Mouse (Mus musculus): Measurements from ENCODE around the gene Krcc1. TPM values are rescaled to one million over a fixed set of nuclear protein-coding genes. Genes with fewer than 3 reads are reported as not detected.
A peak's percentile ranks its signal among the peaks of the same experiment; 100 is the strongest.

Gene Krcc1
- total and polyA plus RNA-seq, 3 experiments = 25.8 to 31.6 TPM; not detected in 1

- Histone ChIP-seq H3K4me3 (ENCODE audit: control insufficient read depth in 1 of 2, insufficient read depth in 1 of 2, low read depth in 2 of 2, low read length in 2 of 2) (no peak overlapping the region), H3K27ac (ENCODE audit: control insufficient read depth, low read depth, low read length) (no peak overlapping the region), H3K4me1 (ENCODE audit: control insufficient read depth in 1 of 2, insufficient read depth in 2 of 2, low read length in 2 of 2) (no peaks in the 10 kb centered on the region), H3K27me3 (ENCODE audit: control insufficient read depth in 1 of 2, insufficient read depth in 2 of 2, low read length in 2 of 2) (peaks cover 0 to 3% of the 10 kb centered on the region in 2 experiments; a peak in 1 of 4 replicates), H3K36me3 (ENCODE audit: control insufficient read depth in 1 of 2, insufficient read depth in 2 of 2, low read length in 2 of 2) (no peaks in the 10 kb centered on the region), H3K9ac (ENCODE audit: control insufficient read depth, low read depth, low read length, poor library complexity, severe bottlenecking) (no peak overlapping the region), H3K79me2 (ENCODE audit: control insufficient read depth, insufficient read depth, low read length, poor library complexity) (no peaks in the 10 kb centered on the region), H3K9me3 (replicated peaks; ENCODE audit: insufficient read depth, low read length) (no peaks in the 10 kb centered on the region)
- no peak for DNase-seq (ENCODE audit: low read depth, low spot score)
- no peak for TF ChIP-seq JUND (IDR thresholded peaks at IDR 0.05; ENCODE audit: low read depth, low read length)
- TF ChIP-seq MEF2A (IDR thresholded peaks at IDR 0.05; ENCODE audit: extremely low read depth, insufficient replicate concordance, low read depth, low read length, poor library complexity, severe bottlenecking) = no peak
- TF ChIP-seq TCF12 (IDR thresholded peaks at IDR 0.05; ENCODE audit: low read depth, low read length) = no peak
- TF ChIP-seq CHD1 (IDR thresholded peaks at IDR 0.05; ENCODE audit: low read depth, low read length) = no peak
- TF ChIP-seq E2F4 (IDR thresholded peaks at IDR 0.05; ENCODE audit: borderline replicate concordance, low read depth, low read length) = no peak
- TF ChIP-seq TBP (IDR thresholded peaks at IDR 0.05; ENCODE audit: low read depth, low read length) = no peak
- TF ChIP-seq GATA1 (IDR thresholded peaks at IDR 0.05; ENCODE audit: low read depth, low read length) = no peak
- TF ChIP-seq CTCF (IDR thresholded peaks at IDR 0.05 in 2 of 3, conservative IDR thresholded peaks at IDR 0.05 in 1 of 3; ENCODE audit: control insufficient read depth in 1 of 3, insufficient read depth in 1 of 3, low read depth in 2 of 3, low read length in 3 of 3, poor library complexity in 1 of 3, severe bottlenecking in 1 of 3) = no peak
- no peak for TF ChIP-seq BHLHE40 (IDR thresholded peaks at IDR 0.05; ENCODE audit: borderline replicate concordance, low read depth, low read length)
- TF ChIP-seq USF2 (IDR thresholded peaks at IDR 0.05; ENCODE audit: borderline replicate concordance in 1 of 2, insufficient read depth in 1 of 2, low read depth in 1 of 2, low read length in 2 of 2) = no peak
- no peak for TF ChIP-seq MYB (IDR thresholded peaks at IDR 0.05; ENCODE audit: low read depth, low read length)
- no peak for TF ChIP-seq ETS1 (IDR thresholded peaks at IDR 0.05; ENCODE audit: low read depth, low read length)
- no peak for TF ChIP-seq ZC3H11A (IDR thresholded peaks at IDR 0.05; ENCODE audit: low read depth, low read length)
- no peak for TF ChIP-seq NELFE (IDR thresholded peaks at IDR 0.05; ENCODE audit: low read depth, low read length)
- no peak for TF ChIP-seq MAX (IDR thresholded peaks at IDR 0.05; ENCODE audit: low read length)
- no peak for TF ChIP-seq TAL1 (IDR thresholded peaks at IDR 0.05; ENCODE audit: low read length)
- TF ChIP-seq RAD21 (IDR thresholded peaks at IDR 0.05; ENCODE audit: low read depth, low read length) = no peak
Measured at GRCm38 (mm10) chr6:71242811-71243210, 28.7 kb upstream of the Krcc1 start.

GRCm38 (mm10) chr6:71243258-71243657, 28.2 kb upstream of the Krcc1 start:
- DNase-seq (ENCODE audit: low read depth, low spot score) = peak; percentile 34
- no peak overlapping the region for H3K4me3 ChIP-seq (ENCODE audit: control insufficient read depth in 1 of 2, insufficient read depth in 1 of 2, low read depth in 2 of 2, low read length in 2 of 2)
- no peaks in the 10 kb centered on the region for H3K9me3 ChIP-seq (replicated peaks; ENCODE audit: insufficient read depth, low read length)
- no peak overlapping the region for H3K9ac ChIP-seq (ENCODE audit: control insufficient read depth, low read depth, low read length, poor library complexity, severe bottlenecking)
- H3K4me1 ChIP-seq (ENCODE audit: control insufficient read depth in 1 of 2, insufficient read depth in 2 of 2, low read length in 2 of 2) = no peaks in the 10 kb centered on the region
- peaks cover 0 to 3% of the 10 kb centered on the region in 2 experiments; a peak in 1 of 4 replicates for H3K27me3 ChIP-seq (ENCODE audit: control insufficient read depth in 1 of 2, insufficient read depth in 2 of 2, low read length in 2 of 2)
- no peak overlapping the region for H3K27ac ChIP-seq (ENCODE audit: control insufficient read depth, low read depth, low read length)
- H3K79me2 ChIP-seq (ENCODE audit: control insufficient read depth, insufficient read depth, low read length, poor library complexity) = no peaks in the 10 kb centered on the region
- no peaks in the 10 kb centered on the region for H3K36me3 ChIP-seq (ENCODE audit: control insufficient read depth in 1 of 2, insufficient read depth in 2 of 2, low read length in 2 of 2)
- TF ChIP-seq USF2 (IDR thresholded peaks at IDR 0.05; ENCODE audit: borderline replicate concordance in 1 of 2, insufficient read depth in 1 of 2, low read depth in 1 of 2, low read length in 2 of 2) (no peak), POLR2AphosphoS2 (IDR thresholded peaks at IDR 0.05; ENCODE audit: low read length) (no peak), ZNF384 (IDR thresholded peaks at IDR 0.05; ENCODE audit: low read depth, low read length) (no peak), RAD21 (IDR thresholded peaks at IDR 0.05; ENCODE audit: low read depth, low read length) (peak; percentile 60), POLR2AphosphoS5 (IDR thresholded peaks at IDR 0.05; ENCODE audit: borderline replicate concordance, low read depth, low read length) (no peak), CHD2 (IDR thresholded peaks at IDR 0.05; ENCODE audit: low read length) (no peak), MAFK (IDR thresholded peaks at IDR 0.05; ENCODE audit: borderline replicate concordance, low read depth, low read length) (no peak), SIN3A (IDR thresholded peaks at IDR 0.05; ENCODE audit: low read length) (no peak), GATA1 (IDR thresholded peaks at IDR 0.05; ENCODE audit: low read depth, low read length) (no peak), TBP (IDR thresholded peaks at IDR 0.05; ENCODE audit: low read depth, low read length) (no peak), MAX (IDR thresholded peaks at IDR 0.05; ENCODE audit: low read length) (no peak), UBTF (IDR thresholded peaks at IDR 0.05; ENCODE audit: borderline replicate concordance, insufficient read depth, low read depth, low read length) (no peak), JUND (IDR thresholded peaks at IDR 0.05; ENCODE audit: low read depth, low read length) (no peak), ZKSCAN1 (IDR thresholded peaks at IDR 0.05; ENCODE audit: low read depth, low read length) (no peak), MYB (IDR thresholded peaks at IDR 0.05; ENCODE audit: low read depth, low read length) (no peak), NRF1 (IDR thresholded peaks at IDR 0.05; ENCODE audit: insufficient read depth, low read depth, low read length, poor library complexity, severe bottlenecking) (no peak), ZC3H11A (IDR thresholded peaks at IDR 0.05; ENCODE audit: low read depth, low read length) (peak; percentile 77), EP300 (IDR thresholded peaks at IDR 0.05; ENCODE audit: low read depth in 1 of 2, low read length in 2 of 2) (no peak), SMC3 (IDR thresholded peaks at IDR 0.05; ENCODE audit: low read depth, low read length) (peak; percentile 53), BHLHE40 (IDR thresholded peaks at IDR 0.05; ENCODE audit: borderline replicate concordance, low read depth, low read length) (no peak), ETS1 (IDR thresholded peaks at IDR 0.05; ENCODE audit: low read depth, low read length) (no peak), CTCF (IDR thresholded peaks at IDR 0.05 in 2 of 3, conservative IDR thresholded peaks at IDR 0.05 in 1 of 3; ENCODE audit: control insufficient read depth in 1 of 3, insufficient read depth in 1 of 3, low read depth in 2 of 3, low read length in 3 of 3, poor library complexity in 1 of 3, severe bottlenecking in 1 of 3) (peak in 1 of 3 experiments; percentile 42; a peak in 2 of 6 replicates), ZMIZ1 (IDR thresholded peaks at IDR 0.05; ENCODE audit: low read depth, low read length) (no peak)
